Mouse (Mus musculus) adrenal gland (tissue): Measurements from ENCODE around the gene Tbx6.

ENCODE experiments used
- intact Hi-C: fragments of 180-260 bp; cut with DNase I; formaldehyde crosslinking; loops from one replicate; pipeline ENCODE4 v1.15.1; 2025

The Tbx6 gene

DNA sequence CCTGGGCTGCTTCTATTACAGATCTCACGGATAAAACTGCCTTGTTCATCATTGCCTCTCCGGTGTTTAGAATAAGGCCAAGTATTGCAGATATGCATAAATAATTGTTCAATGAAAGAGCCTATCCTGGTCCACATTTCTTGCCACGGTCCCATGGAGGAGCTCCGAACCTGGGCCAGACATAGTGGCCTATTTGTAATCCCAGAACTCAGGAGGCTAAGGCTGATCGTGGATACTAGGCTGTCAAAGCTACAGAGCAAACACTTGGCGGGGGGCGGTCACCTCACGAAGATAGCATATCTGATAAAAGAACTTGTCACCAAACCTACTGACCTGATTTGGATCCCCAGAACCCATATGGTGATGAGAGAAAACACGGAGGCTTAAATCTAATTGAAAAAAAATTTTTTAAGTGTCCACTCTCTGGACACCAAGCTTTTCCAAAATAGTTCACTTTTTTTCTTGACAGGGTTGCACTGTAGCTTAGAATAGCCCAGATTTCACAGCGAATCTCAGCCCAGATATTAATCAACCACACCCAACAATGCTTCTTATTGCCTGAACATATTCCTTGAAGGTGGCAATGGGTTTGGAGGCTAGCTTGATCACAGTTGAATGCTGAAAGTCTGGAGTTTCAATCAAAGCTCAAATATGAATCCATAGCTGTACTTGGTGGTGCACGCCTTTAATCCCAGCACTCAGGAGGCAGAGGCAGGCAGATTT lies 11.6 kb downstream of the Tbx6 start:
- intact Hi-C loops: no loop called here

DNA sequence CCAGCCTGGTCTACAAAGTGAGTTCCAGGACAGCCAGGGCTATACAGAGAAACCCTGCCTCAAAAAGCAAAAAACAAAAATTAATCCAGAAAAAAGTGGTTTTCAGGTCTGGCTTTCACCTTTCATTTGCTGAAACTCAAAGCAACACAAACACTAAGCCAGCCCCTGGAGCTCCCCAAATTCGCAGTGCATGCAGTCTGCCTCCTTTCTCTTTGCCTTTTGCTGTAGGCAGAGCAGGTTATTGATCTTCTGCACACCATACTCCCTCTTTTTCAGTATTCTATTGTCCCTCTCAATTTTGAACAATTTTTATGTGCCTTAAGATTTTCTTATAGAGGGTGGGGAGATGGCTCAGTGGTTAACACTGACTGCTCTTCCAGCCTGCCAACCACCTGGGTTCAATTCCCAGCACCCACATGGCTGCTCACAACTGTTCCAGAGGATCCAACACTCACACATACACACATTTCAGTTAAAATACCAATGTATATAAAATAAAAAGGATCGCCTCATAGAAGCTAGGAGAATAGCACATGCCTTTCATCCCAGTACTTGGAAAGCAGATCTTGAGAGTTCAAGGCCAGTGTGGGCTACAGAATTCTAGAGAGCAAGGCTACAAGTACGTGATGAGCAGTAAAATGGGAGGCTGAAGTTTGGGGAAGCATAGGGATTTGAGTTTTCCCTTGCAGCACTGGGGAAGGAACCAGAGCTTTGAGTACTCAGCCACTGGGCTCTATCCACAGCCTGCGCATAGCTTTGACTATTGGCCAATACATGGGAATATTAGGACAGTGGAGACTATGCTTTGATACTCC lies 12.4 kb downstream of the Tbx6 start:
- intact Hi-C loops: no loop called here

DNA sequence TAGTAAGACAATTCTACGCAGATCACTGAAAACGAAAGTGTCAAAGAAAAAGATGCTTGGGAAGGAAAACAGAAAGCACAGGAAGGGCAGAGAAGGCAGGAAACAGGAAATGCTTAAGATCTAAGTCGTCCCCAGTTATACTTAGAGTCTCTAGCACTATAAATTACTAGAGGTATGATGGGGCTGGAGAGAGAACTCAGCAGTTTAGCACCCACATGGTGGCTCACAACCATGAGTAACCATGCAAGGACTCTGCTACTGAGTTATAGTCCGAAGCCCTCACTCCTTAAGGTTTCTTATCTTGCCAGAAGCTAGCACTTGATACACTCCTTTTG lies 13.0 kb downstream of the Tbx6 start:
- intact Hi-C loops: no loop called here

DNA sequence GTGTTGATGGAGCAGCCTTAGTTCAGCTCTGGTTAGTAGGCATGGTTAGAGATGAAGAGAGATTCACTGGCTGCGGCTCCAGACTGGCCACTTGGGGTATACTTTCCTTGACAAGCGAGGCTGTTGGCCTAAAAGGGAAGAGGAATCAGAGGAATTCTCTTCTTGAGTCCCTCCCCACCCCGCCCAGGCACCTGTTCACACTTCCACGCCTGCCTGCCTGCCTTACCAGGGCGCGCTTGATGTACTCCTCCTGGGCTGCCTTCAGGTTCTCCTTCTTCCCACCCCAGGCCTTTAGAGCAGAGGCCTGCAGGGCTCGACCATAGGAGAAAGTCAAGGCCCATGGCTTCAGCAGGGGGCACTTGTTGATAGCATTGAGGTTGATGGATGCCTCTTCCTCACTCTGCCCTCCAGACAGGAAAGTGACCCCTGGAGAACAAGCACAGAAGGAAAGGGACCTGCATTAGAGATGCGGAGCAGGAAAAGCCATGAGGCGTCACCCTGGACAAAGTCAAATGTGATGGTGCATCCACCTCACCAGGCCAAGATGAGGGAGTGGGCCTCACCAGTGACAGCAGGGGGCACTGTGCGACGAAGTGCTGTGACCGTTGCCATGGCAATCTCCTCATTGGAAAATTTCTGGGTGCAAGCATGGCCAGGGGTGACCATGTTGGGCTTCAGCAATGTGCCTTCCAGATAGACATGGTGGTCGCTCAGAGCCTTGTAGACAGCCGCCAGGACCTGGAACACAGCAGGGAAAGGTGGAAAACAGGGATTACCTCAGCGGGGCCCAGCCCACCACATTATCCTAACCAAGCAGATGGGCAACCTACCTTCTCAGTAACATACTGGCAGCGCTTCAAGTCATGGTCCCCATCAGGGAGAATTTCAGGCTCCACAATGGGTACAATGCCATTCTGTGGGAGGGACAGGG lies 14.4 kb downstream of the Tbx6 start:
- intact Hi-C loops: loop anchor here (5.0 kb wide), 1 partner anchor 33 kb away; no protein-coding TSS in a partner anchor

DNA sequence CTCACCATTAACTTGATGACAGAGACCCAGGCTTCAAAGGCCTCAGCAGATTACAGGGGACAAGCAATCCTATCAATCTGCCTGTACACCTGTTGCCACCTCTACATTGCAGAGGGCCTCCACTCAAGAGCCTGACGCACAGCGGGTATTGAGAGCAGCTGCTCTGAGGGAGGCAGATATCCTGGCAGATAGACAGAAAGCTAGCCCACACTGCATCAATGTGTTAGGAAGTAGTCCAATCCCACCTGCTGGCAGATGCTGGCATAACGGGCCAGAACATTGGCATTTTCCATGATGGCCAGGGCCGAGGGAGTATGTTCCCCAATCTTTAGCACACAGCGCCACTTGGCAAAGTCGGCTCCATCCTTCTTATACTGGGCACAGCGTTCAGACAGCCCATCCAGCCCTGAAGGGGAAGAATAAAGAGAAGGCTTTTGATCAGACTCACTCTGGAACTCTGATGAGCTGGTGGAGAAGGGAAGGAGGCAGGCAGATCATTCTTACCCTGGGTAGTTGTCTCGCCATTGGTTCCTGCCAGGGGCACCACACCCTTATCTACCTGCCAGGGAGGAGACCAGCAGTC lies 15.2 kb downstream of the Tbx6 start:
- intact Hi-C loops: loop anchor here (5.0 kb wide), 1 partner anchor 34 kb away; no protein-coding TSS in a partner anchor

DNA sequence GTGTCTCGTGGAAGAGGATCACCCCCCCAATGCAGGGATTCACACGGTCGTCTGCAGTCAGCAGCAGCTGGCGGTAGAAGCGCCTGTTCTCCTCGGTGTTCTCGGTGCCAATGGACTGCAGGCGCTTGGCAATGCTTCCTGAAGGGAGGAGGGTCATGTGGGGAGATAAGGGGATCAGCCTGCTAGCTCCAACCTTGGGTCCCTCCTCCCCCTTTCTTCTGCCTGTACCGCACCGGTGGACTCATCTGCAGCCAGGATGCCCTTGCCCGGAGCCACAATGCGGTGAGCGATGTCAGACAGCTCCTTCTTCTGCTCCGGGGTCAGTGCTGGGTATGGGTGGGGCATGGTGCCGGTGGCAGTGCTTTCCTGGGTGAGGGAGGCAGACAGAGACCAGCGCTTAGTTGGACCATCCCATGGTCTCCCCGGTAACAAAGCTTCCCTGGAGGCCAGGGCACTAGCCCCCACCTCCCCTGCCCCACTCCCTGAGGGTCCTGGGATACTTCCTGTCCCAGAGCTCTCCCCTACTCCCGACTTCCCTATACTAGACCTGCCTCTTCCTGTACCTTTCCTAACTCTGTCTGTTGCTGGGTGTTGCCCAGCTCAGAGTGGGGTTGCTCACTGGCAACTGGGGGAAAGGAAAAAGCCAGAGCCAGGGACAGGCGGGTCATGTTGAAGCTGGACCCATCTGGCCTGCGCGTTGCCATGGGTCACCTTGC lies 16.3 kb downstream of the Tbx6 start, which contains the start of gene Fam57b:
TSS of gene Fam57b (plus strand) at position 258 of the 716 bp plus-strand sequence.
- intact Hi-C loops: loop anchor here (5.0 kb wide), 1 partner anchor 35 kb away; no protein-coding TSS in a partner anchor

DNA sequence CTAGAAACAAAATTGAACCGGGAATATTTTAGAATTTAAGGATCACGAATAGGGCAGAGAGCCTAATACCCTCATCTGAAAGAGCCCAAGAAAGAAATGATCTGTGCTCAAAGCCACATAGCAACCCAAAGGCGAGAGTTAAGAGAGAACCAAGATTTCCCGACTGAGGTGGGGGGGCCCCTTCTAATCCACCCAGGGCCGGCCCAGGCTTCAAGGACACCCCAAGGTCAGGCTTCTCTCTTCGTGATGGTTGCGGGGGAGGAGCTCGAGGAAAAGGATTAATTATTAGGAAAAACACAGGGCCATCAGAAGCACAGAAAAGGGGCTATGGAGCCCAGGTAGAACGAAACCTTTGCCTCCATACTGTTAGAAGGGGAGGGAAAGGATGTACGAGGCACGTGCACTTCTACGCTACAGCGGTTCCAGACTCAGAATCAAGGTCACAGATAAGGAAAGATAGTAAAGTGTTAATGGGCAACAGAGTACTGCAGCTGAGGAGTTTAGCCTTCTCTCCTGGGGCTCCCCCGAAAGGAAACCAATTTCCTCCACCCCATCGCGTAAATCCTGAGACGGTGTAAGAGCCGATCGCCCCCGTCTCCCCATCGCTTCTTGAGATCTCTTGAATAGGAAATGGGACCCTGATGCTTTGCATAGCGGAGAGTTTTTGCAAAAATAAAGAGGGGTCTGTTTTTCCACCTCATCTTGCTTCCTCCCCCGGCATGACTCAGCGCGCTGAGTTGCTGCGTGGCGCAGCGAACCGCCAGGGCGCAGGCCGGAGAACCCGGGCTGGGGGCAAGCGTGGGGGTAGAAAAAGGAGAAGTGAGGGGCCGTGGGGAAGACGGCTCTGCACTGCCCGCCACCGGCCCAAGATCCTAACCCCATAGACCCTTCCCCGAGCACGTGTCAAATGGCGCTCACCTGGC lies 17.1 kb downstream of the Tbx6 start:
- intact Hi-C loops: loop anchor here (5.0 kb wide), 1 partner anchor 36 kb away; no protein-coding TSS in a partner anchor

DNA sequence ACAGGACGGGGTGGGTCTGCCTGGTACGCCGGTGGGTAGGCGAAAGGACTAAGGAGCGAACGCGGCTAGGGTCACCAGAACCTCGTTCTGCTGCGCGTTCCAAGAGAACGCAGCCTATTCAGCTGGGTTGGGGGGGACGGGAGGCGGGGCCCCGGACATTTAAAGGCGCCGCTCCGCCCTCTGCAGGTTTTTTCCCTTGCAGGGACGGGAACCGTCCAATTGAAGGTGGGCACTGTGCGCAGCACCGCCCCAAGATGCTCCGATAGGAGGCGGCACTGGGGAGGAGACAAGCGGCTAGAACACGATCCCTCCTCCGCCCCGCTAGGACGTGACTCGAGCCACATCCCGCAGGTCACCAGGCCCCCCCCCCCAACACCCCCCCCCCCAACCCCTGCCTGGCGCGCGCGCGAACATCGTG lies 17.8 kb downstream of the Tbx6 start:
- intact Hi-C loops: loop anchor here (5.0 kb wide), 1 partner anchor 37 kb away; no protein-coding TSS in a partner anchor

DNA sequence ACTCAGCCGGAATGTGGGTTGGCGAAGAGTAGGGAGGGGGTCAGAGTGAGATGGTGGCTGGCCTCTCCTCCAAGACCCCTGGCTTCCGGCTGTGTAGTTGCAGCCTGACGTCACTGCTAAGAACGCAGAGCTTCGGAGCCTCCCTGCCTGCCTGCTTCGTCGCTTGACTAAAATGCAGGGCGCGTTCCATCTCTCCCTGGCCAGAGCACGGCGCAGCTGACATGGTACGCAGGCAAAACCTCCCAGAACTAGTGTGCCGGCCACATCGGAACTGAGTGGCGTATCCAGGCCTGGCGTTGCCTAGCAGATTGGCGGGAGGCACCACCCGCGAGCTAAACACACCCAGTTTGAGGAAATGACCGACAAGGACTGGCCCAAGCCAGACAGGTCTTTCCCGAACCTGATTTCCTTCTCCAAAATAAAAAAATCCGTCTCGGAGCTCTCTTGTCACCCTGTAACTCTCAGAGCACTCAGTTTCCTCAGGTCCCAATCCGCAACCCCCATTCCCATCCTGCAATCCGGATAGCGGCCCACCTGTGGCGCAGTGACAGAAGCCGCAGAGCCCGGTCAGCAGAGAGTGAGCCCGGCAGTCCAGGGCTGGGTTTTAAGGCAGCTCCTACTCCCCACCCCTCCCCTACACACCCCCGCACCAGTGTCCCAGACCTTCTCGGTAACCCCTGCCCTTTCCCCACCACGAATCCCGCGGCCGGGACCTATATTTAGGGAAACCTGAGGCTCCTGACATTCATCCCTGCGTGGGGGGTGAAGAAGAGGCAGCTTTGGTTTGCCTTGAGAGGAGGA lies 18.4 kb downstream of the Tbx6 start:
- intact Hi-C loops: loop anchor here (5.0 kb wide), 1 partner anchor 37 kb away; no protein-coding TSS in a partner anchor

DNA sequence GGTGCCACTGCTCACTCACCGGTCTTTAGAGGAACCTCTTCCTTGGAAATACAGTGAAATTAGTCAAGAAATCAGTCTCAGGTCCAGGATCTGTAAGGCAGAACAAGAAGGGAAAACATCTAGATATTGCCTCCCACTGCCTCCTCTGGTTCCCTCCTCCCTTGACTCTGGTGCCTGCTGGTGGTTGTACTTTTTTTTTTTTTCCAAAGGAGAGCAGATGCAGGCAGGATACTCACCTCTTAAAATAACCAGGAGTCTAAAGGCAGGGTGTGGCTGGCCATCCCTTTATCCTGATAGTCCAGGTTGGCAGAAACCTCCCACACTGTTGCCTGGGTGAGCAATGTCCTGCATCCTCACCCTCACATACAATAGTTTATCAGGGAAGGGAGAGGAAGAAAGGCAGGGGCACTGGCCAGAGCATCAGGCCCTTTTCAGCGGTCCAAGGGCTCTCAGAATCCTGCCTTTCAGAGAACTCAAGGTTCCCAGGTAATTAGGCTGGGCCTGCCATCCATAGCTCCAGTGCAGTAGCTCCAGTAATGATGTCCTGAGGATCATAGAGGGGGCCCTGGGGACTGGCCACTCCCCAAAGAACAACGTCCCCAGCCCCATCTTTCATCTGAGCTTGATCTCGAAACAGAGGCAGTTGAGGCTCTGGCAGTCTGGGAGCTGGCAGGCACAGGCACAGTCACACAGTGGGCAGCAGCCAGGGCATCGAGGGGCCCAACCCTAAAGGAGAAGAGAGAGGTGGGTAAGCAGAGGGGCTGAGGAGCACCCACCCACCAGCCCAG lies 19.2 kb downstream of the Tbx6 start:
- intact Hi-C loops: no loop called here

DNA sequence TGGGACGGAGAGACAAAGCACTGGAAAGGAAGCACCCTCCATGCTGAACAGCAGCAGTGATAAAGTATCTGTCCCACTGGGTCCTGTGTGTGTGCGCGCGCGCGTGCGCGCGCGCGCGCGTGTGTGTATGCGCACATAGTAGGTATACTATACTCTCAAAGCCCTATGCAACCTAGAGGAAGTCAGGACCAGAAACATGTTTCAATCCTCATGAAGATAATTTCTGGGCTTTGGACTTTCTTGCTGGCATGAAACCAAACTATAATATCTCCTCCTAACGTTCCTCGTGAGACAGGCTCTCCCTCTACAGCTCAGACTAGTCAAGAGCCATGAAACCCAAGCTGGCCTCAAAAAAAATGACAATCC lies 19.8 kb downstream of the Tbx6 start:
- intact Hi-C loops: no loop called here

DNA sequence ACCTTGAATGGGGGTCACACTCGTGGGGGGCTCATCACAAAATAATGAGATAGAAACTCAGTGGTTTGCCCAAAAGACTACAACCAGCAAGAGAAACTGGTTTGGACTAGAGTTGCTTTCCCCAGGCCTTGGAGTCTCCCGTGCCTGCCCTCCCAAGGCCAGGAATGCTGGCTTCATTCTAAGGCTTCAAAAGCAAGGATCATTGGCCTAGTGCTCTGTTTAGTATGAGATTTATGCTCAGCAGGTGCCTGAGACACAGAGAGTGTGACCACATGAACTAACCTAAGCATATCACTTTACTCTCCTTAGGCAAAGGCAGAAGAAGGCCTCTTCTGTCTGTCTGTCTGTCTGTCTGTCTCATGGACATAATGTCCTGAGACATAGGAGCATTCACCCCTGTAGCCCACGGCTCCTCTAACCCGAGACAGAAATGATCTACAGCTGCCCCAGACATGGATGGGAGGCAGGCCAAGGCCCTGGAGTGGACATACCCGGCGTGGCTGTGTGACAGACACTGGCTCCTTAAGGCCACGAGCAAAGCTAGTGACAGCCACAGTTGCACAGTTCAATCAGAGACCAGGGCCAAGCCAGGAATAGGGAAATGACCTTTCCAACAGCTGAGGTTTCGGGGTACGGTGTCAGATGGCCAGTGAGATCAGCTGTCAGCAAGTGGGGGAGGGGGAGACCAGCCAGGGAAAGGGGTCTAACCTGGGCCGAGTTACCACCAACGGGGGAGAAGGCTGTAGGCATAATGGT lies 21.0 kb downstream of the Tbx6 start:
- intact Hi-C loops: no loop called here

DNA sequence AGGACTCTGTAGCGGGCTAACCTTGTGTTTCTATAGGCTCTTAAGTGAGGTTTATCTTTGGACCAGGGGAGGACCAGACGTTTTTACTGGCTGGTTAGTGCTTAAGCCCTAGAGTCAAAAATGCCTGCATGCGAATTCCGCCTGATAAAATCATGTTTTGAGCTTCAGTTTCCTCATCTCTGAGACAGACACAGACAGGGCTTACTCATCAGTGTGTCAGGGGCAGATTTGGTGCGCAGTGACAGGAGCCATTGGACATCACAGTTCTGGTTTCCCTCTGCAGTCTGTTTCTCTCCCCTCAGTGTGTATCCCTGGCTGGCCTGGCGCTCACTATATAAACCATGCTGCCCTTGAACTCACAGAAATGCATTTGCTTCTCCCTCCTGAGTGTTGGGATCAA lies 21.9 kb downstream of the Tbx6 start:
- intact Hi-C loops: no loop called here

DNA sequence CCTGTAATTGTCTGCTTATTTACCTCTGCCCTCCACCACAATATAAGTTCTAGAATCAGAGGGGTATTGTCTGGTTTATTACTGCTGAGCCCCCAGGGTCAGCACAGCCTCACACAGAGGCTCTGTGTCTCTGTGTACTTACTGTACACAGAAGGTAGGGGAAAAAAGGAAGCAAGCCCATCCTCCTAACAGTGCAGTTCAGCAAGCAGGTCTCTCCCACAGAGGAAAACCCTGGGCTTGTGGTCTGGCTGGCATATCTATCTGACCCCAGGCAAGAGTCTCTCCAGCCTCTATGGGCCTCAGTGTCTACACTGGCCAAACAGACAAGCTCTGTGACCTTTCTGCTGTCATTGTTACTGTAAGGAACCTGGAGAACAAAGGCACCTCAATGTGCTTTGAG lies 22.5 kb downstream of the Tbx6 start:
- intact Hi-C loops: no loop called here

DNA sequence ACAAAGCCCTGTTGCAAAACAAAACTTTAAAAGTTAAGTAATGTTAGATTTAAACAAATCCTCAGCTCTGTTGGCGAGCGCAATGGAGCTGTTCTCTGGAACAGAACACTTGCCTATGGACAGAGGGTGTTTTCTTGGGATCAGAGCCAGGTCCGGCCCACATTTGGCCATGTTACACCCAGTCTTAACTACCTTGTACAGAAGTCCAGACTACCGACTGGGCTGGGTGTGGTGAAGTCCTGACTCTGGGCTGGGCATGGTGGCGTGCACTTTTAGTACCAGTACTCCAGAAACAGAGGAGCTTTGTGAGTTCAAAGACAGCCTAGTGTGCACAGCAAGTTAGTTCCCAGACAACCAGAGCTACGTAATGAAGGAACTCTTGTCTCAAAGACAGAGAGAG lies 25.7 kb downstream of the Tbx6 start:
- intact Hi-C loops: no loop called here

DNA sequence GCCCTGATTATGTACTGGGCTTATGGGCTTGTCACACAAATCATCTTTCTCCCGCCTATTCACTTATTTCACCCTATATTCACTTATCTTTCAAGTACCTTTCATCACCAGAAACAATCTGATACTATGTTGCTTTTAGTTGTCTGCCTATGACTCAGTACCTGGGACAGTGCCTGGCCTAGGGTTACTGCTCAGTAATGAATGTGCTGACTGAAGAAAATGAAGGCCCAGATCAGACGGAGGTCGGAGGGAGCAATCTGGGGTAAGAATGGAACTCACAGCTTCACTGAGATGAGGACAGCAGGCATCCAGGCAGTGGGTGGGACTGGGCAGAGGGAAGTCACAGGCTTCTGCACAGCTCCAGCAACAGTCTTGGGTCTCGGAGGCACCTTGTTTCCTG lies 26.1 kb downstream of the Tbx6 start:
- intact Hi-C loops: no loop called here
